Mouse (Mus musculus) CD8-positive naive resting alpha-beta T cell, adult 2 months (primary cell): ENCODE measurements around the gene Fuca1.

ENCODE experiments used
- DNase-seq, 2 experiments: peaks; one replicate each; pipeline ENCODE4 v3.0.0; 2022; ENCODE audit warnings: low read depth in 2 of 2, low spot score in 2 of 2

The Fuca1 gene

DNA sequence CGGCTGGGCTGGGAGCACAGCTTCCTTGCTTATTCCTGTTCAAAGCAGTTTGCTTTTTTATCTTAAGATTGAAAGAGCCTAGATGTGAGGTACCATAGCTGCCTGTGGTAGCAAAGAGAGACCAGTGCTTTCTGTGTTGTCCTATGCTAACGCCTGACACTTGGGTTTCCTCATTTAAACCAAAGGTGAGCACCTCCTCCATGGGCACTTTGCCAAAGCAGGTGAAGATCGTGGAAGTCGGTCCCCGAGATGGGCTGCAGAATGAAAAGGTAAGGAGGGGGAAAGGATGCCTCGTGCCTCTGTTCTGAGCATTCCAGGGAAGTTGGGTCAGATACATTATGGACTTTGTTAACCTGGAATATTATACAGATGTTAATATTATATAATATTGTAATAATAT, 29.8 kb downstream of the Fuca1 start:
- no peak for DNase-seq

DNA sequence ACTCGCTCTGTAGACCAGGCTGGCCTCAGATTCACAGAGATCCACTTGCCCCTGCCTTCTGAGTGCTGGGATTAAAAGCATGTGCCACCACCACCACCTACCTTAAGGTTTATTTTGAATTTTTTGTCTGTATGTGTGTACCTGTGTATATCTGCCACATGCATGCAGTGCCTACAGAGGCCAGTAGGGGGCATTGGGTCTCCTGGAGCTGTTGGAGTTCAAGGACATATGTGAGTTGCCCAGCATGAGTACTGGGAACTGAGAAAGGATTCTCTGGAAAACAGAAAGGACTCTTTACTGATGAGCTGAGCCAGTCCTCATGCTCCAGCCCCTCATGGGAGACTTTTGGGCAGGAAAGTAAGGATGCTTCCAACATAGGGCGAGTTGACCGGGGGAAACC, 31.0 kb downstream of the Fuca1 start:
- peak in 1 of 2 experiments; percentile 36 for DNase-seq

GRCm38 (mm10) chr4:135953179-135953578, 32.6 kb downstream of the Fuca1 start:
- no peak for DNase-seq

DNA sequence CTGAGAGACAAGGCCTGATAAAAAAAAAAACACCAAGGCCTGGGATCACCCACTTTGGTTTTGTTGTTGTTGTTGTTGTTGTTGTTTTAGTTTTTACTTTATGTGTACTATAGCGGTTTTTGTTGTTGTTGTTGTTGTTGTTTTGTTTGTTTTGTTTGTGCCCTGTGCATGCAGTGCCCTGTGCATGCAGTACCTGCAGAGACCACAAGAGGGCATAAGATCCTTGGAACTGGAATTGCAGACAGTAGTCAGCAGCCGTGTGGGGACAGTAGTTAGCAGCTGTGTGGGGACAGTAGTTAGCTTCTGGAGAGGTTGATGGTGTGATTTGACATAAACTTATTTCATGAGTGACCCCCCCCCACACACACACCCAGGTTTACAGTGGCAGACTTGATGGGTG, 33.7 kb downstream of the Fuca1 start:
- DNase-seq, result peak; percentile 74 to 80

DNA sequence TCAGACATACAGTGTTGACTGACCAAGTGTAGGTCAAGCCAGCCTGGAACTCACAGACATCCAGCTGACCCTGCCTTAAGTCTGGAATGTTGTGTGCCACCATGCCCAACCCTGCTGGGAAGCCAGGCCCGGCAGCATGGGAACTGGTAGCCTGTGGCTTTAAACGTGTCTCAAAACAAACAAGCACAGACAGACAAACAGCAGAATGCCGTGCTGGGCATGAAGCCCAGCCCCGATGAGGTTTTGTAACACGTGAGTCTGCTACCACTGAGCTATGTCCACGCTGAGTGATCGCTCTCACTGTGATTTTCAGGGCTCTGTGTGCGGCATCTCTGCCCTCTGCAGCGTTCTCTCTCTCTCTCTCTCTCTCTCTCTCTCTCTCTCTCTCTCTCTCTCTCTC, 35.4 kb downstream of the Fuca1 start:
- no peak for DNase-seq

DNA sequence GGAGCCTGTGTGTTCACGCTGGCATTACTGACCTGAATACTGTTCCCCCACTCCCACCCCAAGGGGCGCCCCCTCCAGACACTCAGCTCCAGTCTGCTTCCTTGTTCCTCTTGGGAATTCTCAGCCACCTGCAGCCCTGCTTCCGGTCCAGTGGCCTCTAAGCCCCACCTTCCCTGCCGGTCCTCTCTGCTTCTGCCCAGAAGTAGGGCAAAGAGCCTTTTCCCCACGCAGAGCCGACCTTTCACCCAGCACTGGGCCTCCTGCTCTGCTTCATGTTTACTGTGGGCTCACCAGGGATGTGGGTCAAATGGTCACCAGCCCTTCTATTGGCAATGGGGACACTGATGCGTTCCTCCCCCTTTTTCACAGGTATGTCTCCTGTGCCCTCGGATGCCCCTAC, 37.8 kb downstream of the Fuca1 start:
- DNase-seq, result no peak

DNA sequence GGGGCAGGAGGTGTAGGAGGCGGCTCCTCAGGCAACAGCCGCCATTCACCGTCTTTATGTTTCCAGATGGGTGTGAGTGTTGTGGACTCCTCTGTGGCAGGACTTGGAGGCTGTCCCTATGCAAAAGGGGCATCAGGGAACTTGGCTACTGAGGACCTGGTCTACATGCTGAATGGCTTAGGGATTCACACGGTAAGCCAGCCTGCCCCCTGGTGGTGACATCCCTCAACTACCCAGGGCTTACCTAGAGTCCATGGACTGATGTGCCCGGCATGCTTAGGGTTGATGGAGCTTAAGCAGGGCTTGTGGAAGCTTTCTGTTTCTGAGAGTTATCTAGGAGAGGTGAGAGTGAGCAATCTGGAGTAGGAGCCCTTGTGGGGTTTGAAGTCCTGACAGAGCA, 40.2 kb downstream of the Fuca1 start:
- peak; percentile 78 to 83 for DNase-seq

DNA sequence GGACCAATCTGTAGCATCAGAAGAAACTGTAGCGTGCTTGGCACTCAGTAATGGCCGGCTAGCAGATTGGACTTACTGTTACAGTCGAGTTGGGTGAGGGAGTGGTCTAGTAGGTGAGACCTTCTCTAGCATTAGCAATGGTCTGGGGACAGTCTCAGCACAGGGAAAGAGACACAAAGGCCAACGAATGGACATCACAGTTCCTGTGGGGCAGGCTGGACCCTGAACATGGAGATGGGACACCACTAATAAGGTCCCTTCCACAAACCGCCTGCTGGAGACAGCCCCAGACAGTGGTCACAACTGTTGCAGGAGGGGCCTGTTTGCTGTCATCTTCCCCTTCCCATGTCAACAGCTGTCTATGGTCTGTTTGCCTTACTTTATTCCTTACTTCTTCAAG, 41.2 kb downstream of the Fuca1 start:
- DNase-seq, result no peak

DNA sequence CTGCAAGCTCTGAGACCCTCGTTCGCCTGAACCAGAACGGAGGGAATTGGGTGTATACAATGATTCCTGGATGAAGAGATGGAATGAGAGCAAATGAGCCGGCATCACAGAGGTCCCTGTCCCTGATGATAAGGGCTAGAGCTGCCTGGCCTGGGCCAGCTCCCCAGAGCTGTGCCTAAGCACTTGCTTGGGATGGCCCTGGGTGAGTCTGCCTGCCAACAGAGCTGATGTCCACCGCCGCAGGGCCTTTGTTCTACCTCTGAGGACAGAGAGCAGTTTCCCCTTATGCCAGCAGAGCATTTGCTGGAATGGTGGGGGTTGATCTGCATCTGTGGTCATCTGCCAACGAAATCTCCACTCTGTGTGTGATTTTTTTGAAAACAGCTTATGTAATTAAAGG, 41.7 kb downstream of the Fuca1 start:
- no peak for DNase-seq

DNA sequence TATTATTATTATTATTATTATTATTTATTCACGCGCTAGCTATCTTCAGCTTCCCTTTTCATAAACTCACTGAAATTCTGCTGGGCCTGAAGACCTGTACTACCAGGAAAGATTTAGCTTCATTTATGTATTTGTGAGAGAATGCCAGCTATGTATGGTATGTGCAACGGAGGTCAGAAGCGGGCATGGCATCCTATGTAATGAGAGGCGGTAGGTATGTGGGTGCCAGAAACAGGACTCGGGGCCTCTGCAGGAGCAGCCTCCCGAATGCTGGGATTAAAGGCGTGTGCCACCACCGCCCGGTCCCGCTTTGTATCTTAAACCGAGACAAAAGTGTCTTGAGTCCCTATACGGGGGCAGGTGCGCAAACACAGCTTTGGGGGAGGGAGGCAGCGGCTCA, 42.4 kb downstream of the Fuca1 start:
- no peak for DNase-seq

DNA sequence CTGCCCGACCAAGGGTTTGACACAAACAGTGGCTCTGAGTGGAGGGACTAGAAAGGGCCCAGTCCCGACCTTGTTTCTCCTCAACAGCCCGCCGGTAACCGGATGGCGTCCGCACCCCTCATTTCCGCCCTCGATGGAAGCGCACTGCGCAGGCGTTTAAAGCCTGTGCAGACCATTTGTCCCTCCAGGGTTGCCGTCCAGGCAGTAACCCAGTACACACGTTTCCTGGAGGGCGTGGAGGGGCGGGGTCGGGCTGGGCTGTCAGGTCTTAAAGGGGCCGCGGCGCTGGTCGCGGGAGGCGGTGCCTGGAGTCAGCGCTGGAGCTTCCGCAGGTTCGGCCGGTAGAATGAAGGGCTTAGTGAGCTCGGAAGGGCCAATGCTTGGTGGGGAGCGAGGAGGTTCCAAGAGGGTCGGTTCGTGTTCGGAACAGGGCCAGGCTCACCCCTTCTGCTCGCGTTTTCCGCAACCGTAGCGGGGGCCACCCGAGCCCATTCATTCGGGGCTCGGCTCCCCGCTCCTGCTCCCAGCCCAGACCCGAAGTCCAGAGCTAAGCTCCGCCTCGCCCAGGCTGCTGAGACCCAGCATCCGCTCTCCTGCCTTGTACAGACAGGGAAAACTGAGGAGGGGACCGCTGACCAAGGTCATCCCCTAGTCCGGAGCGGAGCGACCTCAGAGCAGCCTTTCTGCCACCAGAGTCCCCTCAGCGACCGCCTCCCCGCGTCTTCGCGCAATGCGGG, 43.1 kb downstream of the Fuca1 start, which contains the start of gene Gale:
TSS of gene Gale (plus strand) at position 271 of the 737 bp plus-strand sequence.
- peak; percentile 91 for DNase-seq

DNA sequence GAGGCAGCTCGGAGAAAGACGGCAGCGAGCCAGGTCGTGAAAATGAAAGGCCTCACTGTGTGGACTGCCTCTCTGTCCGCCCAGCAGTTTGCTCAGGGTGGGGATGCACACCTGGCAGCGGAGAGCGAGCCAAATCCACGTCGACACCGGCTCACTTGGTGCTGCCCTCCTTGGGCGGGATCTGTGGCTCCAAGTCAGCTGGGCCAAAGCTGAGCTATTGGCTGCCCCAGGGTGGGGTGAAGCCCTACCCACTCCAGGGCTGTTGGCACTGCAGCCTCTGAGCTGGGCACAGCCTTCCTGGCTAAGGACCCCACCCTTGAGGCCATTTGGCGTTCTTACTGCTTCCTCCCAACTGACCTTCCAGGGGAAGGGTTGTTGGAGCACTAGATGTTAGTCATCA, 43.9 kb downstream of the Fuca1 start:
- no peak for DNase-seq

DNA sequence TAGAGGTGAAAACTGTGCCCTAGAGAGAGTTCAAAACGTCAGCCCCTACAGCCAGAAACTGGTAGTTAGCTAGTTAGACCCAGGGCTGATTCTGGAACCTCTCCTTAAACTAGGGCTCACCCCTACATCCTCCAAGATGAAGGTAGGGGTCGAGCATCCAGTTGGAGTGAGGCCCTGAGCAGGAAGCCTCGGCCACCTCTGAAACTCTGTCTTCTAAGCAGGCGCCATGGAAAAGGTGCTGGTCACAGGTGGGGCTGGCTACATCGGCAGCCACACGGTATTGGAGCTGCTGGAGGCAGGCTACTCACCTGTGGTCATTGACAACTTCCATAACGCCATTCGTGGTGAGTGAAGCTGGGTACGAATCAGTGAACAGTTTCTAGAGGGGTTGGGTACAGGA, 44.6 kb downstream of the Fuca1 start:
- DNase-seq, result no peak

- no peak for DNase-seq
These were observed 45.7 kb downstream of the Fuca1 start for GRCm38 (mm10) chr4:135966283-135966682.

- DNase-seq, result no peak
These were observed 46.7 kb downstream of the Fuca1 start for GRCm38 (mm10) chr4:135967086-135967760.

- DNase-seq, result no peak
These were observed 47.8 kb downstream of the Fuca1 start for GRCm38 (mm10) chr4:135968271-135968869.

- DNase-seq, result no peak
These were observed 48.7 kb downstream of the Fuca1 start for GRCm38 (mm10) chr4:135969070-135969750.

DNA sequence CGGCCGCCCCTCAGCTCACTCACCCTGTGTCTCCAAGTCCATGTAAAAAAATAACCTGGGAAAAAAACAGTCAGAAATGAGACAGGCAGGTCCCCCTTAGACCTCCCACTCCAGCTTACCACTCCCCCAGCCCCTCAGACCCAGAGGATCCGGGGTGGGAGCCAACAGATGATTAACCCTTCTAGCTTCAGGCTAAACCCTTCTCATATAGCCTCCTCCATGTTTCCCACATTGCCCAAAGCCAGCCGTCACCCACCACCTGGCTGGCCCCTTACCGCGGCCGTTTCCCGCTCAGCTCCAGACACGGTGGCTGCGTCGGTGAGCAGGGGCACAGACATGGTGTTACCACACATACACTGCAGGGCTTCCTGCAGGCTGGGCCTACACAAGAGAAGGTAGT, 50.0 kb downstream of the Fuca1 start:
- DNase-seq, result no peak

DNA sequence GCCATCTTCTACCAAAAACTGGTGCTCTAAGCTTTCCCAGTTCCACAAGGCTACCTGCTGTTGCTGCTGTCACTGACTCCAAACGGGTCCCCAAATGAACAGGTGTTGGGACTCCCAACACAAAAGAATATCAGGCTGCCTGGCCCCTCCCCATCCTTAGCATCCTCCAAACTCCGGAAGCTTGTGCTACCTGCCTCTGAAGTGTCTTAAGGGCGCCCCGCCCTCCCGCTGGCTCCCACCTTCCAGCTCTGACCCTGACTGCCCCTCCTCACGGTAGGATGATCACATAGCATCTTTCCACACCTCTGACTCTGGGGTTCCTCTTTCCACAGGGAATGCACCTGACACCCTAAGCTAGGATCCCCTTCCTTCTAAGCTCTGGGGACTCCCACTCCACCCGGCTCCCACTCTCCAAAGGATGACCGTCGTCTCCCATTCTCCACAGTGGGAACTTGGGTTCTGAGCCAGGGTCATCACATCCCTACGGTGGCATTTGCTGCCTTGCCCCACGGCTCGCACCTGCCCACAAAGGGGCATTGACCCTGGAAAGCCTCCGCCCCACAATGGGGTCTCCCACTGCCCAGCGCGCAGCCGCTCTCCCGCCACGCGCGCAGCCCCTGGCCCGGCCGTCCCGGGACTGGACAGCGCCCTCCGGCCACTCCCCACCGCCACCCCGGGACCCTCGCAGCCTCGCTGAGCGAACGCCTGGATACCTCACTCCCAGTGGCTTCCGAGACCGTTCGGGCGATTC, 51.4 kb downstream of the Fuca1 start:
- peak in 1 of 2 experiments; percentile 11 for DNase-seq

DNA sequence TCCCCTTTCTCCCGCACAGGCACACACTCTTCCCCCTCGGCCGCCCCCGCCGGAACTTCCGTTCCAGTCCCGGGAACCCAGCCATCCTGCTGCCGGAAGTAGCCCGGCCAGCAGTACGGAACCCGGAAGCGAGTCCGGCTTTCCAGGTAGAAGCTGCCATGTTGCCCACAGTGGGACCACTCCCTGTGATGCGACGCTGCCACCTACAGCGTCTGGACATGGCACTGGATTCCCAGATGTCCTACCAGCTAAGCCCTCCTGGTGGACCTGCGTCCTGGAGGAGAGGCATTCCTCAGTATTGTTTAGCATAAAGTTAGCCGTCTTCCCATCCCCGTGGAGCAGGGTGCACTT, 52.0 kb downstream of the Fuca1 start, which contains the start of gene Lypla2:
TSS of gene Lypla2 (minus strand) at position 71 of the 351 bp plus-strand sequence.
- peak; percentile 41 to 52 for DNase-seq
